Mouse (Mus musculus) thymus, postnatal 0 days (tissue): ENCODE results near the gene Gm49405. TPM values are rescaled to one million over a fixed set of nuclear protein-coding genes. Genes with fewer than 3 reads are reported as not detected.
"Not testable (repeated sequence)": the region's sequence is repeated elsewhere in the genome, so short reads cannot be mapped to it uniquely, and the experiment has no call there.

ENCODE experiments used
- DNase-seq: peaks from one replicate; pipeline ENCODE4 v3.0.0-alpha.2; 2015; ENCODE audit warnings: low spot score
- polyA plus RNA-seq: library from polyadenylated mRNA; unstranded; fragments of >200 nt; fragmentation: Nextera tagmentation; extraction: Ambion mirVana; gene quantifications from 2 replicates; pipeline ENCODE4 v1.2.1, GENCODE M21; 2015

Gene Gm49405
- polyA plus RNA-seq, 1 experiment from 2014 or later: 1.6 TPM

- DNase-seq: not testable (repeated sequence)
These were observed 48.6 kb downstream of the Gm49405 start for GRCm38 (mm10) chr19:4049069-4049468.

DNA sequence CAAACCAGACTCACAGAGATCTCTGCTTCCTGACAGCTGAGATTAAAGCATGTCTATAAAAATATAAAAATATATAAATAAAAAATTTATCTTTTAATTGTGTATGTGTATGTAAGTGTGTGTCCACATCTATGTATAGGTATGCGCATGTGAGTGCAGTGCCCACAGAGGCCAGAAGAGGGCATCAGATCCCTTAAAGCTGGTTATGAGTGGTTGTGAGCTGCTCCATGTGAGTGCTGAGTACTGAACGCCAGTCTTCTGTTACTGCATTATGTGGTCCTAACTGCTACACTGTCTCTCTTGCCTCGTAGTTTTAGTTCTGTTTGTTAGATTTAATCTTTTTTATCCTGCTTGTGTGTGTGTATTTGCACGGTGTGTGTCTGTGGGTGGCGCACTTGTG lies 50.6 kb downstream of the Gm49405 start:
- no peak for DNase-seq

GRCm38 (mm10) chr19:4051741-4052515 lies 51.5 kb downstream of the Gm49405 start:
- DNase-seq: peak; percentile 72

DNA sequence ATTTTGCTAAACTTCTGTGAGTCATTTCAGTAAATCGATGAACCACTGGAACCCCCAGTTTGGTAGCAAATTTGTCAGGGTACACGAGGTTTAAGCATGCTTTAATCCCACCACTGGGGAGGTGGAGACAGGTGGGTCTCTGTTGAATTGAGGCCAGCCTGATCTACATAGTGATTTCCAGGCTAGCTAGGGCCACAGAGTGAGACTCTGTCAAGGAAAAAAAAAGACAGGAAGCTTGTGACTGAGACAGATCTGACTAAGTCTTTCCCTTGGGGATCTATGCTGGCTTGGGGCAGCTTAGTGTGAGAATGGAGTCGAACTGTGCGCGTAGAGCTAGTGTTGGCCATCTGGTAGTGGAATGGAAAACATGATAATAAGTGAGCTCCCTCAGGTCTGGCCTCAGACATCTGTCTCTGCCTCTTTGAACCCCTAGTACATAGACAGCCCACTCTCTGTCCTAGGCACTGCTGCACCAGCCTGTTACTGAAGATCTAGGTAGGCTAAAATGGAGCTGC lies 52.1 kb downstream of the Gm49405 start:
- DNase-seq: no peak

GRCm38 (mm10) chr19:4054613-4055012 lies 54.2 kb downstream of the Gm49405 start:
- no peak for DNase-seq

Other genes starting within 250 kb of the Gm49405 start
- gene Kmt5b, start 233.2 kb upstream of the Gm49405 start, polyA plus RNA-seq: 24.7 and 31.1 TPM in 2 replicates
- gene Chka, start 148.9 kb upstream of the Gm49405 start, polyA plus RNA-seq: 17.8 and 26.2 TPM in 2 replicates
- gene Tcirg1, start 93.5 kb upstream of the Gm49405 start, polyA plus RNA-seq: 48.7 and 50.1 TPM in 2 replicates
- gene Ndufs8, start 87.9 kb upstream of the Gm49405 start, polyA plus RNA-seq: 333 and 338 TPM in 2 replicates
- 4.6 and 5.3 TPM in 2 replicates for gene Aldh3b1, start 70.8 kb upstream of the Gm49405 start, polyA plus RNA-seq
- gene Unc93b1, start 65.4 kb upstream of the Gm49405 start, polyA plus RNA-seq: 32.2 and 34.2 TPM in 2 replicates
- gene Aldh3b3, start 42.0 kb upstream of the Gm49405 start, polyA plus RNA-seq: 0.07 TPM in 1 of 2 replicates, not detected in the other
- 1.5 and 1.6 TPM in 2 replicates for gene Aldh3b2, start 28.3 kb upstream of the Gm49405 start, polyA plus RNA-seq
- gene Acy3, start 14.1 kb upstream of the Gm49405 start, polyA plus RNA-seq: 4.3 and 5.9 TPM in 2 replicates
- gene Tbx10, start 7.9 kb upstream of the Gm49405 start, polyA plus RNA-seq: 0.06 TPM in 1 of 2 replicates, not detected in the other
- 40.4 and 42.5 TPM in 2 replicates for gene Nudt8, start within 50 bp of the Gm49405 start, polyA plus RNA-seq
- gene Doc2g, start 2.7 kb downstream of the Gm49405 start, polyA plus RNA-seq: 1.3 and 1.6 TPM in 2 replicates
- gene Ndufv1, start 12.2 kb downstream of the Gm49405 start, polyA plus RNA-seq: 191 and 194 TPM in 2 replicates
- 609 and 681 TPM in 2 replicates for gene Gstp1, start 37.4 kb downstream of the Gm49405 start, polyA plus RNA-seq
- gene Gstp2, start 45.4 kb downstream of the Gm49405 start, polyA plus RNA-seq: 4.5 and 6.1 TPM in 2 replicates
- gene Gstp3, start 58.9 kb downstream of the Gm49405 start, polyA plus RNA-seq: 10.3 and 13.9 TPM in 2 replicates
- 0.42 TPM in 1 of 2 replicates, not detected in the other for gene Cabp2, start 81.0 kb downstream of the Gm49405 start, polyA plus RNA-seq
- 179 and 208 TPM in 2 replicates for gene Cdk2ap2, start 96.6 kb downstream of the Gm49405 start, polyA plus RNA-seq
- gene Pitpnm1, start 99.4 kb downstream of the Gm49405 start, polyA plus RNA-seq: 37.1 and 45.6 TPM in 2 replicates
- gene Aip, start 125.2 kb downstream of the Gm49405 start, polyA plus RNA-seq: 114 TPM in 2 replicates
- 0.03 TPM in 1 of 2 replicates, not detected in the other for gene Gpr152, start 139.2 kb downstream of the Gm49405 start, polyA plus RNA-seq
- 0.48 and 0.58 TPM in 2 replicates for gene Cabp4, start 143.4 kb downstream of the Gm49405 start, polyA plus RNA-seq
- 184 and 207 TPM in 2 replicates for gene Coro1b, start 148.0 kb downstream of the Gm49405 start, polyA plus RNA-seq
- 929 and 954 TPM in 2 replicates for gene Ptprcap, start 153.0 kb downstream of the Gm49405 start, polyA plus RNA-seq
- gene Rps6kb2, start 162.7 kb downstream of the Gm49405 start, polyA plus RNA-seq: 36.4 and 41.8 TPM in 2 replicates
- 6.8 and 10.4 TPM in 2 replicates for gene Carns1, start 174.9 kb downstream of the Gm49405 start, polyA plus RNA-seq
- gene Tbc1d10c, start 190.7 kb downstream of the Gm49405 start, polyA plus RNA-seq: 322 and 323 TPM in 2 replicates
- gene Ppp1ca, start 191.4 kb downstream of the Gm49405 start, polyA plus RNA-seq: 995 and 1,030 TPM in 2 replicates
- 29.8 and 33.2 TPM in 2 replicates for gene Rad9a, start 201.0 kb downstream of the Gm49405 start, polyA plus RNA-seq
- gene Clcf1, start 213.6 kb downstream of the Gm49405 start, polyA plus RNA-seq: 2.1 and 2.5 TPM in 2 replicates
- not detected in 2 replicates for gene AC109138.7, start 213.7 kb downstream of the Gm49405 start, polyA plus RNA-seq
- 41.2 and 44.3 TPM in 2 replicates for gene Pold4, start 231.3 kb downstream of the Gm49405 start, polyA plus RNA-seq